Mouse (Mus musculus) large intestine, adult 2 months (tissue): ENCODE measurements at regions not wholly inside any gene's neighbourhood (a gene's known extent, or its start where the extent isn't known, plus 50 kb on each side); places are given as distances from the start of the nearest gene placed in this dataset.

Experiments
- DNase-seq: peaks from one replicate; pipeline ENCODE4 v3.0.0-alpha.2; 2012; ENCODE audit warnings: low read depth, low spot score
- WGBS: fragments of 180-500 bp; shearing (Covaris S2); methylation state at CpG from one replicate; pipeline ENCODE4 v1.1.7; 2018; 5-methylcytosine and 5-hydroxymethylcytosine counted together

GRCm38 (mm10) chr12:73830122-73830521 is 71.1 kb upstream of the Hif1a start:
- WGBS, result 60% methylated on average over 7 of the region's 7 CpGs
- no peak for DNase-seq

DNA sequence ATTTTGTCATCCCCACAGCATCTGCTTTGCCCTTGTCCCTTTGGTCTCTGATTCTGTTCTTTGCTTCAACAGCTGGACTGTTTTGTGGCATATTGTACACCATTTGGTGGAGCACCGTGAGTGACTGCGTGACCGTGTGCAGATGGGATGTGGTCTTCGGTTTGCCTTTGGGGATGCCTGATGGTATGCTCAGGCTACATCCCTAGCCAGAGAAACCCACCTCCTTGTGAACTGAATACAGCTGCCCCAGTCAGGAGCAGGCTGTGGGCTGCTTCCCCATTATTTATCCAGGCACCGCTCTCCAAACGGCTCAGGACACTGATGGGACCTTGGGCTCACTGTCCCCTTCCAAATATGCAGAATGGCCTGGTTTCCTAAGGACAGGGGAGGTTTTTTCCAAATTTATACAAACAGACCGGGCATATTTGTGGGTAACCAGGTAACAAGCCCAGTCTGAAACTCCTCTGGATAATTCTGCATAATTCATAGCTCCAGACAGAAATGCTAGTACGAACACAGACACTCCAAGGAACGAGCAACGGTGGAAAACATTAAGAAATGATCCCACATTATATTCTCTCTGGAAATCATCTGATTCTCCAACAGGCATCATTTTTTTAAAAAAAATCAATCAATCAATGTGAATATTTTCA is 70.5 kb upstream of the Hif1a start:
- 86% methylated on average over 10 of the region's 10 CpGs for whole genome bisulfite sequencing
- DNase-seq, result no peak

DNA sequence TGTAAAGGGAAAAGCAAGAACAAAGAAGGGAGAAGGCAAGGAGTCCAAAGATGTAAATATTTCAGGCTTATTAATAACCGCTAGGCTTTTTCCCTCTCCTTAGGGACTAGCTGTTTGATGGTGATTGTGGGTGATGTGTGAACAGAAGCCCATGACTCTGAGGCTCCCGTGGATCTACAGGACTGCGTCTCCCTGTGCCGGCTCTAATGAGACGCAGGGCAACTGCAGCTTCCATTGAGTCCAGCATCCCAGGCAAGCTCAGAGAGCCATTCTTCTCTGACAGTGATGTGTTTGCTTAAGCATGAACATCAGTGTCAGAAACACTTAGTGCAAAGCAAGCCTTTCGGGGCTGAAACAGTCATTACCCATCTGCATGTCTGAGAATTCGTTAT is 70.0 kb upstream of the Hif1a start:
- no peak for DNase-seq
- 67% methylated on average over 7 of the region's 7 CpGs for WGBS

DNA sequence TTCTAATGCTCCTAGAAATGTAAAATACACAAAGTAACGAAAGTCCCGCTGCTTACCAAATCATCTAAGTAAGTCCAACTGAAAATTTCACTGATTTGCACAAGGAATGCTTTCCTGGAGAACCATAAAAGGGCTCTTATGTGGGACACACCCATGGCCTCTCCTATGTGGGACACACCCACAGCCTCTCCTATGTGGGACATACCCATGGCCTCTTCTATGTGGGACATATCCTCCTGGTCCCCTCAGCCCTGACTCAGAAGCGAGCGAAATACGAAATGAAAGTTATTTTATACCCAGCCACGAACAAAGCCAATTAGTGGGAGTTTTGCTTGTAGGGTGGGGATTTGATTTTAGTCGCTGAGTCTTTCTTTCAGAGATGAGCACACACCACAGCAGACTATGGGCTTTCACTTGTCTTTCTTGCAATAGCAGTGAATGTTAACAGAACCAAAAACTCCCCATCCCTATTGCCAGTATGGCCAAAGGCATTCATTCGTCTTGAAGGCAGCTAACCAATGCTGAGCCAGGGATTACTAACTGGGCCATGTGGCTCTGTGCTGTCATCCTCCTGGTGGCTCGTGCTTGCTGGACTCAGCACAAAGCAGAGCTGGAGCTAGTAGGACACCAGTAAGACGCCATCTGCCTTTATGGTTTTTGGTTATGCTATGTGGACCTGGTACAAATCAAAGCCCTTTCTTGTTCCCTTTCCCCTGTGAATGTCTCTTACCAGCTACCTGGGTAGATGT is 69.4 kb upstream of the Hif1a start:
- 51% methylated on average over 10 of the region's 10 CpGs for WGBS
- DNase-seq, result no peak

GRCm38 (mm10) chr12:73832789-73833188 is 68.4 kb upstream of the Hif1a start:
- WGBS, result 58% methylated on average over 3 of the region's 3 CpGs
- DNase-seq, result no peak

DNA sequence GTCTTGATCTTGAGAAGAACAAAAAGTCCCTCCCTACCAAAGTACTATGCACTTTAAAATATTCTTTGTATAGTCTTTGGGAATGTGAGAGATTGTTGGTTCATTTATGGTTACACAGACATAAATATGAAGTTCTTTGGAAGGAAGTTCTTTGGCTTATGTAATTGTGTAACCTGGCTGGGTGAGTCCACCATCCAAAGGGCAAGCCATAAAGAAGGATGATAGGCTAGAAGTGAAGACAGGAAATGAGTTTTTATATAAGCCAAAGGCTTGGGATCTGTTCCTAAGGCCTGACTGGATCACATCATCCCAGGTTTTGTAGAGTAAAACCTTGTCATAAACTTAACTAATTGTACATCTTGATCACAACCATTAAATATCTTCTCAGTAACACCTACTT is 65.0 kb upstream of the Hif1a start:
- peak; percentile 71 for DNase-seq

DNA sequence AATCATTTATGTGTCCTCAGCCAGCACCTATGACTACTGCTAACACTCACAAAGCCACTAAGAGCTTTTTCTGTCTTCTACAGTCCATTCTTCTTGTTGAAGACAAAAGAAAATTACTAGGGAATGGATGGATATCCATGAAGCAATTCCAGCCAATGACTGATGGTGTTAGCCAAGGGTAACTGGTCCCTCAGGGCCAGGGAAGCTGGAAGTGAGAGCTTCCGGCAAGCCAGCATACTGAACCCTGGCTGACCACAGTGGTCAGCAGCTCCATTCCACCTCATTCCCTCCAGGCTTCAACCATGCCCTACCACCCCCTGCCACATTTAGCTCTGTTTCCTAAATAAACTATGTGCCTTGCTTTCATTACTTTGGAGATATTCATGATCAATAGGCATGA is 64.1 kb upstream of the Hif1a start:
- WGBS, result 84% methylated on average over 1 of the region's 1 CpGs
- no peak for DNase-seq

DNA sequence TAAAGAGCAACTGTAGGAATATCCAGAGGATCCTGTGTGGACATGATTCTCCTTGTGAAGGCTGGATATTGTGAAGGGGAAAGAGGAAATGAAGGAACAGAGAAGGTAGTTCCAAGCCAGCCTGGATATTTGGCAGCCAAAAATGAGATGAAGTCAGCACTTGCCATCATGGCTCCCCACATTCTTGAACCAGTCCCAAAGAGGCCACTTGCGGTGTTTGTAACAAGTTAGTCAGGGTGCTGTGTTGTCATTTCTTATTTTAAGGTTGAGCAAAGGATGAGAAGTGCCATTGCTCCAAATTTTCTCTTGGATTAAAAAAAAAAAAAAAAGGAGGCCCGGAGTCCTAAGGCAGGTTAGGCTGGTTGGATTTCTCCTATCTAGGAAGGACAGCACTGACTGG is 63.3 kb upstream of the Hif1a start:
- WGBS, result 58% methylated on average over 2 of the region's 2 CpGs
- no peak for DNase-seq

DNA sequence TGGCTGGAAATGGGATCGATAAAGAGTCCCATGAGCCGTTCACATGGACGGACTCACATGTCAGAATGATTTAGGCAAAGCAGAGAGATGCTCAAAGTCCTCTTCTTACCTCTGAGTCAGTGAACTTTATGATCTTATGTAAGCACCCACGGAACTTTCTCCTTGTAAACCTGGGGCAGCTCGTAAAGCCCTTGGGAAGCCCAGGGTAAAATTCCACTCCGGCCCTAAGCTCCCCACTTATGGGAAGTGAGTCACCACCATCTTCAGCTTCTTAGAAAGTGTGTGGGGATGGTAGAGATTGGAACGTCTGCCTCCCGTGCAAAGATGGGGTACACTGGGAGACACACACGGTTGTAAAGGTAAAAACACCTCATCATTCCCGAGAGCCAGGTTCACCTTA is 62.8 kb upstream of the Hif1a start:
- 31% methylated on average over 10 of the region's 10 CpGs for WGBS
- peak; percentile 80 for DNase-seq

DNA sequence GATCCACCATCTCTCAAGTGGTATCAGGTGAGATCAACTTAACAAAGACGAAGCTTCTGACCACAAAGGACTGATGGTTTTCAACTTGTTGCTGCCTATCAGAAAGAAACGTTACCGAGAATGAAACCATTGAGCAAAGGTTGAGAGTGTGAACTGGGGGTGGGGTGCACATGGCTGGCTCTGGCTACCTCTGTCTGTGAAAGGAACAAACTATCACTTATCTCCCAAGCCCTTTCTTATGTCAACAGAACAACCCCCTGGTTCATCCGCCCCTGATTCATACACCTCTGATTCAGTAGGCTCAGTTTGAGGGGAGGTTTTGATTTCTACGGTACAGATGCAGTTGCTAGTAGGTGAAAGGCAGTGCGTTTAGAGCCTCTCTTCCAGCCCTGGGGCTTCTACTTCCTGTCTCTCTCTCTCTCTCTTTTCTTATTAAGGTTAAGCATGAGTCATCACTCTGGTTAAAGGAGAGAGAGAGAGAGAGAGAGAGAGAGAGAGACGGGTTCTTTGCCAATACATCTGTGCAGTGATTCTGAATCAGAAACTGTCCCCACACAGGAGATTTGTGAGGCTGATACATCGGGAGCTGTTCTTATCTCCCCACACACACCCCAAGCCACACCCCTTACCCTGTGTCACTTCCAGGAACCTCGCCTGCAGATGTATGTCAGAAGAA is 59.0 kb upstream of the Hif1a start:
- WGBS, result 22% methylated on average over 9 of the region's 9 CpGs
- DNase-seq, result no peak

DNA sequence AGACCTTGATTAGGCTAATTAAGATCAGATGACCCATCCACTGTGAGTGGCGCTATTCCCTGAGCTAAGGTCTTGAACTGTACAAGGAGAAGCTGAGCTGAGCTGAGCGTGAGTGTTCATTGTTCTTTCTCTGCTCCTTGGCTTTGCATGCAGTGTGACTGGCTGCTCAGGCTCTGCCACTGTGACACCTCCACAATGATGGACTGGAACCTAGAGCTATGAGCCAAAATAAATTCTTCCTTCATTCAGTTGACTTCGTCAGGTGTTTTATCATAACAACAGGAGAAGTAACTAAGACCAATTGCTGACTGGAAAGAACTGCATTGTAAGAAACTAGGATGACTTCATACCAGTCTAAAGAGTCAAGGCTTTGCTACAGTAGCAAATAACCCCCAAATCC is 56.4 kb upstream of the Hif1a start:
- 94% methylated on average over 3 of the region's 3 CpGs for WGBS
- no peak for DNase-seq

- DNase-seq, result peak; percentile 73
- WGBS, result 24% methylated on average over 10 of the region's 10 CpGs
These were observed 54.5 kb upstream of the Hif1a start for GRCm38 (mm10) chr12:73846672-73847071.

DNA sequence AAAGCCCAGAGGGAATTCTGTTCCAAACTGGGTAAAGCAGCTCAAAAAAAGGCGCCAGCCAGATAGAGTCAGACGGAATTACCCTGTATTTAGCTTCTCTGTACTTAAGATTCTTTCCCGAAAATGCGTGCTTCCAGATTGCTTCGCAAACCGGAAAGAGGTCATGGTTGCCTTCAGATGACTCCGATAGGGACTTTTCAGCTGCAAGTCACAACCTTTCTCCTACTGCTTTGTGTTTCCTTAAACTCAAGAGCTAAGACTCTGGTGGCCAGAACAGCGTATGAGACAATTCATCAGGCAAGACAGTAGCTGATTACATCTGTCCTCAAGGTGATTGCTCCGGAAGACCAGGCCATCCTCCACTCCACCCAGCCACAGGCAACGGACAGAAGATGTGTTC is 53.8 kb upstream of the Hif1a start:
- WGBS, result 70% methylated on average over 10 of the region's 10 CpGs

GRCm38 (mm10) chr12:73850831-73851230 is 50.3 kb upstream of the Hif1a start:
- DNase-seq, result no peak
- 78% methylated on average over 2 of the region's 2 CpGs for WGBS

More for the DNA sequence above, 53.8 kb upstream of the Hif1a start:
- DNase-seq, result no peak
